In genomic region chr1:88611241-88611640, GRCm38 (mm10) we compare ENCODE assay signal across 23 mouse cellular contexts.
A peak's percentile ranks its signal among the peaks of the same experiment; 100 is the strongest.
DNase-seq lines count a peak whose midpoint lies in the region; ATAC-seq and TF ChIP-seq lines count a peak whose summit lies in the region.
"Had no signal": no experiment of that assay in that cellular context is flagged by ENCODE, and none has a peak within 500 bp of the region (broad histone marks: within the 10 kb centered on the region; RNA-seq: fewer than 3 reads in every experiment).

No protein-coding gene starts in this region.

- WGBS in lung, postnatal 0 days, result 91% methylated on average over 5 of the region's 5 CpGs
- WGBS in thymus, adult 2 months, result 92% methylated on average over 5 of the region's 5 CpGs

- no peaks in the 10 kb centered on the region for H3K4me1 ChIP-seq in lung, postnatal 0 days (ENCODE audit: insufficient read depth, low read depth, low read length)
- H3K4me1 ChIP-seq in thymus, adult 2 months (replicated peaks; ENCODE audit: control insufficient read depth, insufficient read depth, low read length), result peaks cover 23% of the 10 kb centered on the region

- H3K27ac ChIP-seq in lung, postnatal 0 days (ENCODE audit: low read length), result no peak overlapping the region
- no peak overlapping the region for H3K27ac ChIP-seq in thymus, adult 2 months (ENCODE audit: control insufficient read depth, insufficient read depth, low read length)
- H3K27ac ChIP-seq: forebrain, embryonic 12.5 days; heart, embryonic 13.5 days; hindbrain, embryonic 12.5 days; hindbrain, postnatal 0 days had no signal

- peak; percentile 80 for DNase-seq in heart, adult 11 months
- no peak for DNase-seq in heart, adult 18-20 months
- DNase-seq in lung, postnatal 10 days, result peak; percentile 29
- DNase-seq in lung, postnatal 0 days (ENCODE audit: low spot score), result no peak
- DNase-seq in thymus, postnatal 25 days, result peak; percentile 38
- no peak for DNase-seq in thymus, adult 2 months
- DNase-seq in gastrocnemius, adult 8-10 months (ENCODE audit: low spot score in 2 of 2), result no peak
- DNase-seq: adrenal gland, postnatal 14 days; B cell, adult 2 months; cerebellum, adult 11-12 months; cerebellum, adult 9-10 months; cerebellum, postnatal 25 days; gastrocnemius, postnatal 14 days; heart, postnatal 36 days had no signal

- TF ChIP-seq EP300 in lung, postnatal 0 days (IDR thresholded peaks at IDR 0.05), result no peak

- no peaks in the 10 kb centered on the region for H3K27me3 ChIP-seq in lung, postnatal 0 days (replicated peaks; ENCODE audit: insufficient read depth, low read length)
- no peaks in the 10 kb centered on the region for H3K27me3 ChIP-seq in thymus, adult 2 months (ENCODE audit: control insufficient read depth, insufficient read depth, low read length)
- H3K27me3 ChIP-seq: embryonic facial prominence, embryonic 13.5 days; forebrain, embryonic 12.5 days; heart, embryonic 13.5 days; hindbrain, embryonic 12.5 days had no signal

- no peak for TF ChIP-seq CTCF in lung, postnatal 0 days (IDR thresholded peaks at IDR 0.05)
- no peak for TF ChIP-seq CTCF in thymus, adult 2 months (IDR thresholded peaks at IDR 0.05; ENCODE audit: borderline replicate concordance, control insufficient read depth, extremely low read depth, insufficient read depth, low read length, poor library complexity)

- no peaks in the 10 kb centered on the region for H3K36me3 ChIP-seq in lung, postnatal 0 days (ENCODE audit: insufficient read depth, low read length)
- H3K36me3 ChIP-seq in thymus, adult 2 months (ENCODE audit: control insufficient read depth, insufficient read depth, low read length), result no peaks in the 10 kb centered on the region
- H3K36me3 ChIP-seq: embryonic facial prominence, embryonic 13.5 days; forebrain, embryonic 12.5 days; G1E; heart, embryonic 13.5 days; hindbrain, embryonic 12.5 days had no signal

- no peak overlapping the region for H3K4me2 ChIP-seq in lung, postnatal 0 days (replicated peaks; ENCODE audit: low read depth, low read length)
- H3K4me2 ChIP-seq: embryonic facial prominence, embryonic 13.5 days; forebrain, embryonic 12.5 days; heart, embryonic 13.5 days; hindbrain, embryonic 12.5 days had no signal

- H3K4me3 ChIP-seq in lung, postnatal 0 days (ENCODE audit: low read depth, low read length), result no peak overlapping the region
- H3K4me3 ChIP-seq in thymus, adult 2 months (ENCODE audit: control insufficient read depth, insufficient read depth, low read length), result no peak overlapping the region
- H3K4me3 ChIP-seq: embryonic facial prominence, embryonic 13.5 days; forebrain, embryonic 12.5 days; heart, embryonic 13.5 days; hindbrain, embryonic 12.5 days had no signal

- no peak overlapping the region for H3K9ac ChIP-seq in lung, postnatal 0 days (replicated peaks; ENCODE audit: low read depth)
- H3K9ac ChIP-seq: embryonic facial prominence, embryonic 13.5 days; forebrain, embryonic 12.5 days; heart, embryonic 13.5 days; hindbrain, embryonic 12.5 days had no signal

- H3K9me3 ChIP-seq in lung, postnatal 0 days (ENCODE audit: low read length), result no peaks in the 10 kb centered on the region
- H3K9me3 ChIP-seq: embryonic facial prominence, embryonic 13.5 days; forebrain, embryonic 12.5 days; G1E; heart, embryonic 13.5 days; hindbrain, embryonic 12.5 days had no signal

- TF ChIP-seq POLR2A in thymus, adult 2 months (IDR thresholded peaks at IDR 0.05; ENCODE audit: control insufficient read depth, extremely low read depth, insufficient read depth, low read length, poor library complexity), result no peak

- no peak for ATAC-seq in lung, postnatal 0 days
- ATAC-seq: activated CD4-positive, CD25-positive, alpha-beta regulatory T cell, adult 4 months; CD4-positive, CD25-positive, alpha-beta regulatory T cell, adult 4 months; forebrain, embryonic 16.5 days; hindbrain, postnatal 0 days had no signal

Comparison
In these comparisons a context has a peak if more than half of its experiments do, and no peak if none do; other contexts are left out.
1. DNase-seq: peak in heart, adult 11 months (single experiment), lung, postnatal 10 days (single experiment) and thymus, postnatal 25 days (single experiment); none in heart, adult 18-20 months (0 of 2), lung, postnatal 0 days (single experiment), thymus, adult 2 months (single experiment) and gastrocnemius, adult 8-10 months (0 of 2).